Comparison of ENCODE assay signal across 18 mouse cellular contexts in the genomic region with DNA sequence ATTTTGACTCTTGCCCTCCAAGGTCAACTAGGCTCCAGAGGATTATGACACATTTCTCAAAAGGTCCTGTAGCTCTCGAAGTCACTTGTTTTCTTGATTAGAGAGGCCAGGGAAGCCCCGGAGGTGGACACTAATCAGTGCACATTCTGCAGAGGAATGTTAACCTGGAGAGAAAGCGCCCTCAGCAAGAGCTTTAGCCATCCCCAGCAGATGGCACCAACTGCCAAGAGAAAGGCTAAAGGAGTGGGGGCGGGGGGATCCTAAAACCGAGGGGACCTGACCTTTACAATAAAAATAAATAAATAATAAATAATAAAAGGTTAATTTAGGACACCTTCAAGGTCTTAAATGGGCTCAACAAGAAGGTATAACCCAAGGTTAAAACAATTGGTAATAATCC. TPM values are rescaled to one million over a fixed set of nuclear protein-coding genes. Genes with fewer than 3 reads are reported as not detected.
"Had no signal": no experiment of that assay in that cellular context is flagged by ENCODE, and none has a peak within 500 bp of the region (broad histone marks: within the 10 kb centered on the region; RNA-seq: fewer than 3 reads in every experiment).

No protein-coding gene starts in this region.

- H3K27me3 ChIP-seq: kidney, embryonic 15.5 days; limb, embryonic 15.5 days; midbrain, embryonic 13.5 days had no signal

- H3K9me3 ChIP-seq: kidney, embryonic 15.5 days; limb, embryonic 15.5 days; midbrain, embryonic 13.5 days had no signal

- H3K27ac ChIP-seq: kidney, embryonic 15.5 days; limb, embryonic 15.5 days; midbrain, embryonic 13.5 days; stomach, postnatal 0 days had no signal

- H3K4me1 ChIP-seq: kidney, embryonic 15.5 days; limb, embryonic 15.5 days; midbrain, embryonic 13.5 days had no signal

- H3K4me3 ChIP-seq: kidney, embryonic 15.5 days; limb, embryonic 15.5 days; midbrain, embryonic 13.5 days had no signal

- ATAC-seq: midbrain, embryonic 13.5 days had no signal

- DNase-seq: kidney, adult 18-20 months; layer of hippocampus, adult 9-11 months; layer of hippocampus, postnatal 36 days; lung, adult 18-20 months; thymus, postnatal 25 days had no signal

- H3K4me2 ChIP-seq: kidney, embryonic 15.5 days; limb, embryonic 15.5 days; midbrain, embryonic 13.5 days had no signal

- H3K36me3 ChIP-seq: kidney, embryonic 15.5 days; limb, embryonic 15.5 days; midbrain, embryonic 13.5 days had no signal

- H3K9ac ChIP-seq: kidney, embryonic 15.5 days; limb, embryonic 15.5 days; midbrain, embryonic 13.5 days had no signal

RNA-seq across cellular contexts. Expression of gene Gm9844, which starts 17.9 kb away (rescaled TPM):
- total RNA-seq: layer of hippocampus, postnatal 36 days; left cerebral cortex, adult 8-10 months had no signal

RNA-seq across cellular contexts. Expression of gene Lypd4, which starts 25.6 kb away (rescaled TPM):
- total RNA-seq: layer of hippocampus, adult 18-20 months; layer of hippocampus, postnatal 36 days; left cerebral cortex, adult 8-10 months; left cerebral cortex, postnatal 25 days; megakaryocyte-erythroid progenitor cell, adult 5-6 weeks; midbrain, postnatal 0 days had no signal
- polyA plus RNA-seq: kidney, embryonic 15.5 days; limb, embryonic 11.5 days; limb, embryonic 15.5 days; lung, embryonic 16.5 days; midbrain, embryonic 13.5 days; neural tube, embryonic 14.5 days; stomach, postnatal 0 days; urinary bladder, adult 2 months had no signal

RNA-seq across cellular contexts. Expression of gene Dmrtc2, which starts 25.7 kb away (rescaled TPM):
- total RNA-seq: layer of hippocampus, adult 18-20 months; layer of hippocampus, postnatal 36 days; left cerebral cortex, adult 8-10 months; left cerebral cortex, postnatal 25 days; megakaryocyte-erythroid progenitor cell, adult 5-6 weeks had no signal
- polyA plus RNA-seq: kidney, embryonic 15.5 days; limb, embryonic 11.5 days; limb, embryonic 15.5 days; lung, embryonic 16.5 days; midbrain, embryonic 13.5 days; neural tube, embryonic 14.5 days; stomach, postnatal 0 days; urinary bladder, adult 2 months had no signal
